In the genomic region with DNA sequence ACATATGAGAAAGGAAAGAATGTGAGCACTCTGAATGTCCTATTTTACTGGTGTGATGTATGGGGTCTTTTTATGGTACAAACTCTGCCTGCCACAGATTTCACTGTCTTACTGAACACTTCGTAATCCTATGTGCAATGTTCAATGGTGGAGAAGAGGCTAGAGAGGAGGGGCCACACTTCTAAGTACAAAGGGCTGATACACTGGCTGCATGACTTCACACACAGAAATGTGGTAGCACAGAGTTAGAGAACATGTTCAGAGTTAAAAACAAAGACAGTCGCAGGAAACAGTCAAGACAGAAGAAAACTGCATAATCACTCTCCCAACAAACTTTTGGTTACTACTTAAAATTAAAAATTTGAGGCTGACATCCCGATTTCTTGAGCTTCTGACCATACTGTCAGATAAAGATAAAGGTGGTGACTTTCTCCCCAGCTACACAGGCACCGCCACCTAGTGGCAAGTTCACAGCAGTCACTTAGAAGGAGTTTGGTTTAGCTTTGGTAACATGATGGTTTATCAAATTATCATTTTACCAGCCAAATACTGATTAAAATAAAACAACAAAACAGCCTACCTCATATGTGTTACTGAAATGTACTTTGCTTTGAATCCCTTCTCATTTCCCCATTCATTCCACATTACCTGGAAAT, we compare ENCODE assay signal across 8 mouse cellular contexts. TPM values are rescaled to one million over a fixed set of nuclear protein-coding genes. Genes with fewer than 3 reads are reported as not detected.
DNase-seq lines count a peak whose midpoint lies in the region; ATAC-seq lines count a peak whose summit lies in the region.

No protein-coding gene starts in this region.

- WGBS in neural tube, embryonic 11.5 days = 77% methylated on average over 4 of the region's 4 CpGs
- WGBS in embryonic facial prominence, embryonic 11.5 days = 77% methylated on average over 4 of the region's 4 CpGs
- 44% methylated on average over 4 of the region's 4 CpGs for WGBS in macrophage (ENCODE audit: missing documents)

- no peak overlapping the region for H3K4me2 ChIP-seq in neural tube, embryonic 11.5 days (ENCODE audit: low read depth)
- H3K4me2 ChIP-seq in embryonic facial prominence, embryonic 11.5 days (ENCODE audit: low read depth, low read length) = no peak overlapping the region

- no peak overlapping the region for H3K9ac ChIP-seq in neural tube, embryonic 11.5 days (ENCODE audit: low read length)
- H3K9ac ChIP-seq in embryonic facial prominence, embryonic 11.5 days (replicated peaks; ENCODE audit: low read length) = no peak overlapping the region

- ATAC-seq in neural tube, embryonic 11.5 days (ENCODE audit: insufficient read depth, low FRiP score, low TSS enrichment) = no peak
- no peak for ATAC-seq in embryonic facial prominence, embryonic 11.5 days (replicated peaks; ENCODE audit: insufficient number of reproducible peaks, low FRiP score, low TSS enrichment, low read depth)

- peak; percentile 26 to 60 for DNase-seq in heart, adult 18-20 months
- no peak for DNase-seq in heart, adult 9 months (ENCODE audit: low spot score in 2 of 2)
- peak; percentile 49 for DNase-seq in neural tube, embryonic 11.5 days (ENCODE audit: low spot score)
- DNase-seq in neural tube, embryonic 10.5 days (ENCODE audit: extremely low spot score, low spot score) = no peak
- peak; percentile 11 for DNase-seq in WW6 (ENCODE audit: low read depth, low spot score)
- peak; percentile 66 for DNase-seq in embryonic facial prominence, embryonic 11.5 days (ENCODE audit: low spot score)
- DNase-seq in layer of hippocampus, adult 9-10 months (ENCODE audit: low spot score) = no peak

- H3K9me3 ChIP-seq in neural tube, embryonic 11.5 days (ENCODE audit: control insufficient read depth, low read length) = no peaks in the 10 kb centered on the region
- no peaks in the 10 kb centered on the region for H3K9me3 ChIP-seq in embryonic facial prominence, embryonic 11.5 days (replicated peaks; ENCODE audit: control insufficient read depth, low read length)

- H3K27ac ChIP-seq in neural tube, embryonic 11.5 days (ENCODE audit: low read depth, low read length) = no peak overlapping the region
- no peak overlapping the region for H3K27ac ChIP-seq in embryonic facial prominence, embryonic 11.5 days (replicated peaks; ENCODE audit: low read depth, low read length)
- peak overlapping the region; percentile 31; the same call in 1 of the 2 replicates for H3K27ac ChIP-seq in macrophage

- no peaks in the 10 kb centered on the region for H3K27me3 ChIP-seq in neural tube, embryonic 11.5 days (ENCODE audit: control insufficient read depth, insufficient read depth, low read length)
- H3K27me3 ChIP-seq in embryonic facial prominence, embryonic 11.5 days (ENCODE audit: control insufficient read depth, insufficient read depth, low read length) = no peaks in the 10 kb centered on the region

- peaks cover 5% of the 10 kb centered on the region; the same call in 1 of the 2 replicates for H3K36me3 ChIP-seq in neural tube, embryonic 11.5 days (ENCODE audit: control insufficient read depth, insufficient read depth, low read length)
- H3K36me3 ChIP-seq in embryonic facial prominence, embryonic 11.5 days (replicated peaks; ENCODE audit: control insufficient read depth, insufficient read depth, low read depth, low read length) = peaks cover 2% of the 10 kb centered on the region
- peaks cover 41% of the 10 kb centered on the region for H3K36me3 ChIP-seq in macrophage (ENCODE audit: inconsistent target)

- no peaks in the 10 kb centered on the region for H3K4me1 ChIP-seq in neural tube, embryonic 11.5 days (ENCODE audit: control insufficient read depth, insufficient read depth, low read length)
- no peaks in the 10 kb centered on the region for H3K4me1 ChIP-seq in embryonic facial prominence, embryonic 11.5 days (ENCODE audit: control insufficient read depth, insufficient read depth, low read length)

- peaks cover 56% of the 10 kb centered on the region for H3K79me2 ChIP-seq in macrophage (ENCODE audit: inconsistent target)

- no peak overlapping the region for H3K4me3 ChIP-seq in neural tube, embryonic 11.5 days (ENCODE audit: low read depth, low read length)
- no peak overlapping the region for H3K4me3 ChIP-seq in embryonic facial prominence, embryonic 11.5 days (ENCODE audit: low read depth, low read length)
- no peak overlapping the region for H3K4me3 ChIP-seq in macrophage (ENCODE audit: inconsistent target)

RNA-seq across cellular contexts. Expression of gene Ssr3, which starts 12.4 kb away (rescaled TPM):
- 100 to 1,000 TPM; 119 to 122 TPM for total RNA-seq in heart, adult 18-20 months (2021)
- polyA plus RNA-seq in neural tube, embryonic 11.5 days (2014; fragmentation: Nextera tagmentation; extraction: Ambion mirVana) = 269 and 271 TPM in 2 replicates
- 306 and 333 TPM in 2 replicates for polyA plus RNA-seq in embryonic facial prominence, embryonic 11.5 days (2014; fragmentation: Nextera tagmentation; extraction: Ambion mirVana)
- total RNA-seq in macrophage (2018; cell fraction: chromatin; rRNA removed) = 100 to 1,000 TPM in 15 of 26 experiments, 10 to 100 TPM in 11; 61.1 to 189 (median 109) TPM
- 100 to 1,000 TPM; 163 to 229 (median 186) TPM for total RNA-seq in macrophage (2018; cell fraction: cytosol; rRNA removed)
- total RNA-seq in macrophage (2018; cell fraction: nucleus; rRNA removed) = 100 to 1,000 TPM; 108 to 324 (median 192) TPM
- 181 to 216 TPM (median 203 TPM) in 3 replicates for polyA plus RNA-seq in macrophage (2018)

Comparison
In these comparisons a context has a peak if more than half of its experiments do, and no peak if none do; other contexts are left out.
1. DNase-seq: peak in heart, adult 18-20 months (2 of 2), neural tube, embryonic 11.5 days (single experiment), WW6 (single experiment) and embryonic facial prominence, embryonic 11.5 days (single experiment); none in heart, adult 9 months (0 of 2), neural tube, embryonic 10.5 days (single experiment) and layer of hippocampus, adult 9-10 months (single experiment).